Mouse (Mus musculus) ovary, postnatal 14 days (tissue): ENCODE results near the gene Galnt13.
"Not testable (repeated sequence)": the region's sequence is repeated elsewhere in the genome, so short reads cannot be mapped to it uniquely, and the experiment has no call there.

ENCODE experiments used
- DNase-seq: peaks from one replicate; pipeline ENCODE4 v3.0.0; 2022; ENCODE audit warnings: low spot score

Galnt13 gene

DNA sequence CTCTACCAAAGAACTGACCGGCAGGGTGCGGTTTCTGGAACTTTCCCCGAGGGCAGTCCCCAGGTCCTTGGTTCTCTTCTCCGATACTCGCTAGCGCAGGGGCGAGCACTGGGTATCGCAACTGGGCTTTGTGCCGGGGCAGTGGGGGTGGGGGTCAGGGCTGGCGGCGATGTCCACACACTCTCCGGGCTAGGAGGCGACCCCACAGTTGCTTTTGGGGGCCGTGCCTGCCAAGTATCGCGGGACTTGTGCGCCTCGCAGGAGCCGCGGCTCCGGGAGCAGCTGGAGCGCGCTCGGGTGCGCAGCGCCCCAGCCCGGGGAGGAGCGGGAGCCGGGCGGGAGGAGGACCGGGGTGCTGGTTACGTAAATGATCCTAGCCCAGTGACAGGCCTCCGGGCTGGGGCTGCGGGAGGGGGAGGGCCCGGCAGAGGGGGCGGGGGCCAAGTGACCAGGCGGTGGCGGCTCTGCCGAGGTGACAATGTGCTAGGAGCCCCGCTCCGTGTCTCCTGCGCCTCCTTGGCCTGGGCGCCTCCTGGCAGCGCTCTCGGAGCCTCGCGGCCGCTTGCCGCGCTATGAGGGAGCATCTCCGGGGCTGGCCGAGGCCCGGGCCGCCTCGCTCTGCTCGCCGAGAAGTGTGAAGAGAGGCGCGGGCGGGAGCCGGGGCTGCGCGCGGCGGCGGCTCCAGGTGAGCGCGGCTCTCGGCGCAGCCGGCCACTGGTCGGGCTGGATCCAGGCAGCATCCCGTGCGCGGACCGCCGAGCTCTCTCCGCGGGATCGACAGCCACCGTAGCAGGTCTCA lies at the start of gene Galnt13:
Galnt13 (plus strand) TSS at position 381 of the 799 bp plus-strand sequence.
- no peak for DNase-seq

DNA sequence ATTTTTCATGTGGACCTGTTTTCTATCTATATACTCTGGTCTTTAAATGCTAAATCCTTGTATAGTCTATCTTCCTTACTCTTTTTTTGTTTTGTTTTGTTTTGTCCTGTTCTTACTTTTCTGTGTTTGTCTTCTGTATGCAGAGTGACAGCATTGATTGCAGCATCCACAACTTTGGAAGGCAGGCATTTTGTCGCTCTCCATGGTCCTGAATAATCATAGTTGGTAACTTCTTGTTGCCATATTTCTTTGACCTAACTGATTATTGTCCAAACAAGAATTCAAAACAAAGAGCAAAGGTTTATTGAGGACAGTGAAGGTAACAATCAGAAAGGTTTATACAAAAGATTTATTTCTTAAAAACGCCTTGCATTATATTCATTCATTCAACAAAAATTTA lies 5.1 kb upstream of the Galnt13 start:
- no peak for DNase-seq

DNA sequence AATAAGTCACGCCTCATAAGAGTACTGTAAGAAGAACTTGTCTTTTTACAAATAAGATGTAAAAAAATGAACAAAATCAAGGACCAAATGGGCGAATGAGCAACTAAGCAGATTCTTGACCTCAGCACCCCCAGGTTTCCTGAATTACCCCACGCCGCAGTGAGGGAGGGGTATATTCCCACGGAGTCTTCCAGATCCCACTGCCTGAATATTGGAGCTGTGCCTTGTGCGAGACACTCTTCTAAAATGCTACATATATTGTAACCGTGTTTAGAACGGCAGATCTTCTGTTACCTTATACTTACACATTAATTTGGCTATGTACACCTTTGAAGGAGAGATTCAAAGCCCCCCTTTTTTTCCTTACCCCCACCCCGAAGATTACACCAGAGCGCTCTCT lies 737 bp upstream of the Galnt13 start:
- no peak for DNase-seq

- no peak for DNase-seq
Observed at GRCm38 (mm10) chr2:54436736-54437500, 801 bp downstream of the Galnt13 start.

GRCm38 (mm10) chr2:54437501-54437830 lies 1.3 kb downstream of the Galnt13 start:
- DNase-seq = no peak

GRCm38 (mm10) chr2:54442734-54443500 lies 6.8 kb downstream of the Galnt13 start:
- DNase-seq = no peak

DNA sequence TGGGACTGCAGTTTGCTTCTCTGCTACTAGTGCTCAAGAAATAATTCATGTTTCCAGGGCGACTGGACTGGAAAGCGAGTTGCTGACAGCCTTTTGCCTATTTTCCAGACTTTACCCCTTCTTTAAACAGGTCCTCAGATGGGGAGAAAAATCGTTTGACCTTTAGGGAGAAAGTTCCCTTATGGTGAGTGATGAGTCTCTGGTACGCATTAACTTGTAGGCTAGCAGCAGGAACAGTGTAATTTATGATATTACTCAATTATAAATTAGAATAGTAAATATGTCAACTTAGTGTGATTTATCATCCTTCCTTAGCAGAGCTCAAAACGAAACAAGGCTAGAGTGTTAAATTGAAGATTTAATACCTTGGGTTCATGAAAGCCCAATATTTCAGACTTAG lies 47.3 kb downstream of the Galnt13 start:
- no peak for DNase-seq

GRCm38 (mm10) chr2:54522989-54523388 lies 86.9 kb downstream of the Galnt13 start:
- DNase-seq = no peak

GRCm38 (mm10) chr2:54527073-54527472 lies 91.0 kb downstream of the Galnt13 start:
- no peak for DNase-seq

- no peak for DNase-seq
Observed at GRCm38 (mm10) chr2:54558357-54559153, 122.4 kb downstream of the Galnt13 start.

DNA sequence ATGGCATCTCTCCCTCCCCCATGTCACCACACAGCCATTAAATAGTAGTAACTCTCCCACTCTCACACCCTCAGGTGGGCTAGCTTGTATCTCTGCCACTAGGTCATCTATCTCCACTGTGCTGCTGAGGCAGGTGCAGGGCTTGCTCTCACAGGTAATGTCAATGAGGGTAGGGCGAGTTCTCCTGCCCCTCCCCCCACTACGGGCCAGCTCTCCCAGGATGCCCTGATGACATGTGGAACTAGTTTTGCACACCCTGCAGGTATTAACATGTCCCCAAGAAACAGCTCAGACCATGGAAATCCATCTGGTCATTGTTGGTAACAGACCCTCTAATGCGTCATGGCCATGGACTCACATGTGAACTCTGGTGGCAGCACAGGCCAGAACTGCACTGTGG lies 129.0 kb downstream of the Galnt13 start:
- DNase-seq = no peak

DNA sequence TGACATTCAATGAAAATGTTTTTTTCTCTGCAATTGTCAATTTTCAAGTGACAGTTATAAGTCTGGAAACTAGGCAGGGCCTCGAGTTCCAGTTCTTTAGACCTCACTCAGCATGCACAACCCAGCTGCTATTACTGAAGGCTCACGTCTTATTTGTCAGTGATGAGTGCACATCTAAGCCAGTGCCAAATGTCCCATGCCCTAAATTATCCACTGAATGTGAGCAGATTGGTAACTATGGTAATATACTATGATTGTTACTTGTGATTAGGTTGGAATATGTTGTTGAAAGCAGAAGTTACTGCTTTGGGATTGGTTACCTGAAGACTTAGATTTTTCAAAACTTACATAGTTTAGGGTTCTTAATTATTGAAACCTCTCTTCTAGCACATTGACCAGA lies 131.1 kb downstream of the Galnt13 start:
- DNase-seq = no peak

- DNase-seq = no peak
Observed at GRCm38 (mm10) chr2:54567632-54568031, 131.5 kb downstream of the Galnt13 start.

DNA sequence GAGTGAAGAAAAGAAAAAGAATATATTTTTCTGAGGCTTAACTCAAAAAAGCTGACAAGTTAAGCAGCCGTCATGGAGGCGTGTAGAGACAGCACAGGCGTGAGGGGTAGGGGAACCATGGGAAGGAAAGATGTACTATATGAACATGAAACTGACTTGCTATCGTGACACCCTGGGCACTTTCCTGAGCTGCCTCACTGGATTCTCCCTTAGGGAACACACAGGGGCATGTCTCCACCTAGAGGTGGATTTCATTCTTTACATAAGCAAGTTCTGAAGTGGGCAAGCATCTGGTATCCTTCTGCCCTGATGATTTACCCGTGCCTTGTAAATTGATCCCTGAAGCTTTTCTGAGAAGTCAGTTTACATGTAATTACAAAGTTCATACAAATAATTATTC lies 277.7 kb downstream of the Galnt13 start:
- not testable (repeated sequence) for DNase-seq

DNA sequence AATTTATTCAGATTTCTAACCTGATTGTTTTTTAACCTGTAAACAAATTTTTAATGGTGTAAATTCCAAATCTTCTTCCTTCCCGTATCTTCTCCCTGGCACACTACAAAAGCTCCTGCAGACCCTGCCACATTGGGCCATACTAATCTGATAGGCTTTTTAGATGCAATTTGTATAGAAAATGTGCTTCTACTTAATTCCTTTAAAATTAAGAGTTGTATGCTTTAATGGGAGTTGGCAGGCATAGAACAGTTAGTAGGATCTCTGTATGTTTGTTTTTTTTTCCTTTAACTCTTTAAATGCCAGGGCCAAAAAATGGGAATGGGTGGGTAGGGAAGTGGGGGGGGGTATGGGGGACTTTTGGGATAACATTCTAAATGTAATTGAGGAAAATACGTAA lies 315.1 kb downstream of the Galnt13 start:
- DNase-seq = no peak

DNA sequence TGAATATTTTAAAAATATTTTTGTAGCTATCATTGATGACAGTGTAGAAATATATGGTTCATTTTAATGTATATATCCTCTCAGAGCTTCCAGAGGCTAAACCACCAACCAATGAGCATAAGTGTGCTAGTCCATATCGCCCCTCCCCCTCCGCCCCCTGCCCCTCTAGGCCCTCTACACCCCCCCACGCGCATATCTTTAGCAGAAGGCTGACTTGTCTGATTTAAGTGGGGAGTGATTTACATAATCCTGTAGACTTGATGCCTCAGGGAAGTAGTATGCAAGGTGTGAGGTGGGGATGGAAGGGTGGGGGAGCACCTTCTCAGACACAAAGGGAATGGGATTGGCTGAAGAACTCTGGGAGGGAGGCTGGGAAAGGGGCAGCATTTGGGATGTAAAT lies 323.7 kb downstream of the Galnt13 start:
- no peak for DNase-seq

GRCm38 (mm10) chr2:54778790-54779273 lies 342.7 kb downstream of the Galnt13 start:
- no peak for DNase-seq

- no peak for DNase-seq
Observed at GRCm38 (mm10) chr2:54813670-54814256, 377.6 kb downstream of the Galnt13 start.

- DNase-seq = no peak
Observed at GRCm38 (mm10) chr2:54841245-54841644, 405.1 kb downstream of the Galnt13 start.

GRCm38 (mm10) chr2:54906282-54907060 lies 470.4 kb downstream of the Galnt13 start:
- no peak for DNase-seq
